Mouse (Mus musculus): ENCODE data around the gene Cyp26c1. TPM values are rescaled to one million over a fixed set of nuclear protein-coding genes. Genes with fewer than 3 reads are reported as not detected.

Cyp26c1 gene
- polyA plus RNA-seq, 1 experiment, result not detected

DNA sequence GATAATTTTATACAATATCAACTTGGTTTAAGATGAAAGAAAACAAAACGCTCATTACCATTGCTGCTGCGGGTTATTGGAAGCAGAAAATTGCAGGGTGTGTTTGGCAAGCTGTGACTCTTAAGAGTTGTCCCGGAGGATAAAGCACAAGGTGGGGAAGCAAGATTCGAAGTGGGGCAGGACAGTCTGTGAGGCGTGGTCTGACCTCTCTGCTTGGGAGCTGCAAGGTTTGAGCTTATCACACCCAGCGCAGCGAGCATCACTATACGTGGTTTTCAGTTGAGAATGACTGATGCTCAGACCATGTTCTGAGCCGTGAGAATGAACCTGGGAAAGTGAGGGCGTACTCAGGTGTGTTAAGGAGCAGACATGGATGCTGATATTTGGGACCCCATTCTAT is 29.3 kb downstream of the Cyp26c1 start:
- no peak overlapping the region for H3K4me3 ChIP-seq (ENCODE audit: insufficient read depth, low read depth, low read length)
- TF ChIP-seq POLR2A (IDR thresholded peaks at IDR 0.05; ENCODE audit: insufficient read depth, low read depth, low read length) (no peak), CTCF (IDR thresholded peaks at IDR 0.05; ENCODE audit: insufficient read depth, low read depth, low read length) (no peak)
- peaks cover 2% of the 10 kb centered on the region; the same call in 1 of the 2 replicates for H3K4me1 ChIP-seq (ENCODE audit: control insufficient read depth, insufficient read depth, low read length)
- 42% methylated on average over 10 of the region's 10 CpGs for WGBS
- H3K27ac ChIP-seq (ENCODE audit: insufficient read depth, low read depth, low read length), result no peak overlapping the region

DNA sequence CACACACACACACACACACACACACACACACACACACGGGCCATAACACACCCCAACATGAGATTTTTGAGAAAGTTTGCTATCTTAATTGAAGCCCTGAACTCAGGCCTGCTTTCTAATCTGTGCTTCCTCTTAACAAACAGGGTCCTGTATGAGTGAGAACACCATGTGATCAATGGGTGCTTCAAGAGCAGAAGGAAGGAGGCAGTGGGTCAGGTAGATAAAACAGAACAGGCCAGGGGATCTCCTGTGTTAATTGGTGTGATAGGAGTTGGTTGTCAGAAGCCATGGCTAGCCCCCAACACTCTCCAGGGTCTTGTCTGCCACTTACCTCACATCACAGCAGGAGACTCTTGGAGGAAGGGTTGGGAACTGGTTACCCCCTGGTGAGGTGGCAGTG is 30.6 kb downstream of the Cyp26c1 start:
- H3K4me3 ChIP-seq (ENCODE audit: insufficient read depth, low read depth, low read length), result no peak overlapping the region
- peaks cover 2% of the 10 kb centered on the region; the same call in 1 of the 2 replicates for H3K4me1 ChIP-seq (ENCODE audit: control insufficient read depth, insufficient read depth, low read length)
- WGBS, result 86% methylated on average over 1 of the region's 1 CpGs
- no peak overlapping the region for H3K27ac ChIP-seq (ENCODE audit: insufficient read depth, low read depth, low read length)
- TF ChIP-seq POLR2A (IDR thresholded peaks at IDR 0.05; ENCODE audit: insufficient read depth, low read depth, low read length), result no peak
- no peak for TF ChIP-seq CTCF (IDR thresholded peaks at IDR 0.05; ENCODE audit: insufficient read depth, low read depth, low read length)

DNA sequence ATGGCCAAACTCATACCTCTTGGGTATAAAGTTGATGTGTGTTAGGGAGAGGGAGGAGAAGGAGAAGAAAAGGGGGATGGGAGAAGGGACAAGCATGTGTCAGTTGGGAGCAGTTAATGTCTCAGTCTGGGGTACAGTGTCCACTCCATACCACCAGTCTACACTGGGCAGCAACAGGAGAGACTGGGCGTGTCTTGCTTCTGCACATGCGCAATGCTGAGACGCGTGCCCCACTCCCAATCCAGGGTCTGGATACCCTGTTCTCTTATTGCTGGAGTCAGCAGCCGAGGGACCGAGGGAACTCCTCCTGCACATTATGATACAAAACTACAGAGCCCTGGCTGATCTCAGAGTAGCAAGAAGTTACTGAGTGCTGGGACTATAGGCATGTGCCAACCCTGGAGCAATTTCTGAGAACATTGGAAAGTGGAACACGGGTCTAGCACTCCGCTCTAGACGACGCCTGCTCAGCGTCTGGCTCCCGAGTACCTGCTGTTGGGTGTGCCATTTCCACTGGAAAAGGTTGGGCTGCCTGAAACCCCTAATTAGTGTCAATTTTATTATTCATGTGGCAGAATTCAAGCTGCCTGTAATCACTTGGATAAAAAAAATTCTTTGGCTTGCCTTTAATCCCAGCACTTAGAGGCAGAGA is 31.3 kb downstream of the Cyp26c1 start:
- H3K4me3 ChIP-seq (ENCODE audit: insufficient read depth, low read depth, low read length), result no peak overlapping the region
- H3K27ac ChIP-seq (ENCODE audit: insufficient read depth, low read depth, low read length), result no peak overlapping the region
- TF ChIP-seq POLR2A (IDR thresholded peaks at IDR 0.05; ENCODE audit: insufficient read depth, low read depth, low read length), result no peak
- no peak for TF ChIP-seq CTCF (IDR thresholded peaks at IDR 0.05; ENCODE audit: insufficient read depth, low read depth, low read length)
- peaks cover 2% of the 10 kb centered on the region; the same call in 1 of the 2 replicates for H3K4me1 ChIP-seq (ENCODE audit: control insufficient read depth, insufficient read depth, low read length)
- WGBS, result 79% methylated on average over 12 of the region's 12 CpGs

DNA sequence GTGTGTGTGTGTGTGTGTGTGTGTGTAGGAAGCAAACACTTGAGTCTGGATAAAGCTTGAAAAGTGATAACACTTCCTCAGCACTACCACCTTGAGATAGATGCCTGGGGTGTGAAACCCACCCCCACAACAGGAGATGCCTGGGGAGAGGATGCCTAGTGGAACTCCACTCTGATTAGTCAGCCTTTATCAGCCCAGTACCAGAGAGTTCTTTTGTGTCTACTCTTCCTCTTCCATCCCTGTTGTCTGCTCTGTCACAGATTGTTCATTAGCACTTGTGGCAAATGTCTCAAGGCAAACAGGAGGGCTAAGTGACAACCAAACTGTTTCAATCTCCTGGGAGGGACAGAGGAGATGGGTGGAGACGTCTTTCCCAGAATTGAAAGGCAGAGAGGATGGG is 33.8 kb downstream of the Cyp26c1 start:
- H3K4me3 ChIP-seq (ENCODE audit: insufficient read depth, low read depth, low read length), result no peak overlapping the region
- H3K4me1 ChIP-seq (ENCODE audit: control insufficient read depth, insufficient read depth, low read length), result peaks cover 2% of the 10 kb centered on the region; the same call in 1 of the 2 replicates
- 52% methylated on average over 1 of the region's 1 CpGs for WGBS
- no peak for TF ChIP-seq POLR2A (IDR thresholded peaks at IDR 0.05; ENCODE audit: insufficient read depth, low read depth, low read length)
- TF ChIP-seq CTCF (IDR thresholded peaks at IDR 0.05; ENCODE audit: insufficient read depth, low read depth, low read length), result no peak
- H3K27ac ChIP-seq (ENCODE audit: insufficient read depth, low read depth, low read length), result no peak overlapping the region

DNA sequence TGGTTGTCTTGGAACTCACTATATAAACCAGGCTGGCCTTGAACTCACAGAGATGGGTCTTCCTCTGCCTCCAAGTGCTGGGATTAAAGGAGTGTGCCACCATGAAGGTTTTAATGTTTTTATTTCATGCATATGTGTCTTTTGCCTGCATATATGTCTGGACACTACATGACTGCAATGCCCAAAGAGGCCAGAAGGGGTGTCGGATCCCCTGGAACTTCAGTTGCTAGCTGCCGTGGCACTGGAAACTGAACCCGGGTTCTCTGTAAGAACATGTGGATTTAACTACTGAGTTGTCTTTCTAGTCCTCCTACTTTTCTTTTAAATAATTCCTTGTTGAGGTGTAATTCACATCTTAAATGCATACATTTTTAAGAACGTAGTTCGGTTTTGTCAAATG is 39.2 kb downstream of the Cyp26c1 start:
- Histone ChIP-seq H3K4me3 (ENCODE audit: insufficient read depth, low read depth, low read length) (no peak overlapping the region), H3K27ac (ENCODE audit: insufficient read depth, low read depth, low read length) (no peak overlapping the region), H3K4me1 (ENCODE audit: control insufficient read depth, insufficient read depth, low read length) (no peaks in the 10 kb centered on the region)
- TF ChIP-seq POLR2A (IDR thresholded peaks at IDR 0.05; ENCODE audit: insufficient read depth, low read depth, low read length), result no peak
- TF ChIP-seq CTCF (IDR thresholded peaks at IDR 0.05; ENCODE audit: insufficient read depth, low read depth, low read length), result no peak
- WGBS, result 98% methylated on average over 5 of the region's 5 CpGs

DNA sequence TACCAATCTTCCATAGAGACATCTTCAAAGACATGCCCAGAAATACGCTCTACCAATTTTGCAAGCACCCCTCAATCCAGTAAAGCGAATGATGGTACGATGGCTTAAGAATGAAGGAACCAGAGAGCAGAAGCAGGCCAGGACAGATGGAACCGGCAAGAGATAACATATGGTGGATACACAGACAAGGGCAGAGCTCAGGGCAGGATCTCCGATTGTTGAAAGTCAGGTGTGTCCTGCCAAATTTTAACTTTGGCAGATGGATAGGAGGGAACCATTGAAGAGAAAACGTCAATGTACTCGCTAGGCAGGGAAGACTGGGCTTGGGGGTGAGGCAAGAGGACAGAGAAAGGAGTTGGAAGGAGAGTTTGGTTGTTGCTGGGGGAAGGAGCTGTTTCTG is 41.2 kb downstream of the Cyp26c1 start:
- WGBS, result 97% methylated on average over 7 of the region's 7 CpGs
- no peak for TF ChIP-seq POLR2A (IDR thresholded peaks at IDR 0.05; ENCODE audit: insufficient read depth, low read depth, low read length)
- no peak for TF ChIP-seq CTCF (IDR thresholded peaks at IDR 0.05; ENCODE audit: insufficient read depth, low read depth, low read length)
- H3K4me1 ChIP-seq (ENCODE audit: control insufficient read depth, insufficient read depth, low read length), result no peaks in the 10 kb centered on the region
- no peak overlapping the region for H3K27ac ChIP-seq (ENCODE audit: insufficient read depth, low read depth, low read length)
- H3K4me3 ChIP-seq (ENCODE audit: insufficient read depth, low read depth, low read length), result no peak overlapping the region

DNA sequence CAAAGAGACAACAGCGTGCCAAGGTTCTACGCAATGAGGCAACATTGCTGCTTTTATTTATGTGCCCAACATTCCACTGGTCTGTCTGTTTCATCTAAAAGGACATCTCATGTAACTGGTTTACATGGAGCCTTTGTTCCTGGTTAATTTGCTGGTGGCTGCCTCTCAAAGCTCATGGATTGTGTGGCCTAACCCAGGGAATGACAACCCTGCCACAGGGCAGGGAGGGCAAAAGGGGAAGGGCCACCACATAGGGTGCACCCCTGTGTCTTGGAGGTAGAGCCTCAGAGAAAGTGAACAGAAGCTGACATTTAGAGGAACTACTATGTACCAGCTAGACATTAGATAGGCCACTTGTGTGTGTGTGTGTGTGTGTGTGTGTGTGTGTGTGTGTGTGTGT is 42.0 kb downstream of the Cyp26c1 start:
- no peak for TF ChIP-seq CTCF (IDR thresholded peaks at IDR 0.05; ENCODE audit: insufficient read depth, low read depth, low read length)
- TF ChIP-seq POLR2A (IDR thresholded peaks at IDR 0.05; ENCODE audit: insufficient read depth, low read depth, low read length), result no peak
- H3K4me1 ChIP-seq (ENCODE audit: control insufficient read depth, insufficient read depth, low read length), result no peaks in the 10 kb centered on the region
- 98% methylated on average over 2 of the region's 2 CpGs for WGBS

DNA sequence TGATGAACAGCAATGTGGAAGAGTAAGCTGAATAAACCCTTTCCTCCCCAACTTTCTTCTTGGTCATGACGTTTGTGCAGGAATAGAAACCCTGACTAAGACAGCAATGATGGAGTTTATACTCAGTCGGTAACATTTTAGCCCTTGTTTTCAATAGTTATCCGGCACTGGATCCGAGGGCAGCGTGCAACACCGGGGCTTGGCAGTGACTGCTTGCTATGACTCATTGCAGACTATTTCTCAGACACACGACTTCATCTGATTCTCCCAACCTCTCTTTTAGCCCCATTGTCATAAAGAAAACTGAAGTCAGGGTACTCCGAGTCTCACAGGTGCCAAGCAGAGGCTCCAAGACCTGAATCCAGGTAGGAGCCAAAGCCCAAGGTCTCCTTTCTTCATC is 50.0 kb downstream of the Cyp26c1 start:
- Histone ChIP-seq H3K27ac (ENCODE audit: insufficient read depth, low read depth, low read length) (no peak overlapping the region), H3K4me3 (ENCODE audit: insufficient read depth, low read depth, low read length) (no peak overlapping the region), H3K4me1 (ENCODE audit: control insufficient read depth, insufficient read depth, low read length) (no peaks in the 10 kb centered on the region)
- TF ChIP-seq POLR2A (IDR thresholded peaks at IDR 0.05; ENCODE audit: insufficient read depth, low read depth, low read length) (no peak), CTCF (IDR thresholded peaks at IDR 0.05; ENCODE audit: insufficient read depth, low read depth, low read length) (no peak)
- 78% methylated on average over 8 of the region's 8 CpGs for WGBS

More for the DNA sequence above, 42.0 kb downstream of the Cyp26c1 start:
- Histone ChIP-seq H3K4me3 (ENCODE audit: insufficient read depth, low read depth, low read length) (no peak overlapping the region), H3K27ac (ENCODE audit: insufficient read depth, low read depth, low read length) (no peak overlapping the region)

DNA sequence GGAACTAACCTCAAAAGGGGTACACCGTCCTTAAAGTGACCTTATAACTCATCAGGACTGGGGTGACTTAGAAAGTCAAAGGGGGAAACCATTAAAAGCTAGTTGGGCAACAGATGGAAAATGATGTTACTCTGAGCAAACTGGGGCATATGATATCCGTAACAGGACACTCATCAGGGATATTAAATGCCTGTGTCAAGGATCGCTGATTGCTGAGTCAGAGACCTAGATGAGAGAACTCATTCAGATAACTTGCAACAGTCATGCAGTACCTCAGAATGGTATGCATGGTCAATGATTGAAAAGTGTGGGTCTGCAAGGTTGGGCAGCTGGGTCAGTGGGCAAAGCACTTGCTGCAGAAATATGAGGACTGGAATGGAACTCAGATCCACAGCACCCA is 53.2 kb downstream of the Cyp26c1 start:
- Histone ChIP-seq H3K4me1 (ENCODE audit: control insufficient read depth, insufficient read depth, low read length) (no peaks in the 10 kb centered on the region), H3K27ac (ENCODE audit: insufficient read depth, low read depth, low read length) (no peak overlapping the region), H3K4me3 (ENCODE audit: insufficient read depth, low read depth, low read length) (no peak overlapping the region)
- no peak for TF ChIP-seq CTCF (IDR thresholded peaks at IDR 0.05; ENCODE audit: insufficient read depth, low read depth, low read length)
- no peak for TF ChIP-seq POLR2A (IDR thresholded peaks at IDR 0.05; ENCODE audit: insufficient read depth, low read depth, low read length)
- WGBS, result 97% methylated on average over 3 of the region's 3 CpGs

Measured in olfactory bulb, adult 2 months (tissue).